Mouse (Mus musculus) liver, embryonic 12.5 days (tissue): Measurements from ENCODE around the gene Ganab. TPM values are rescaled to one million over a fixed set of nuclear protein-coding genes. Genes with fewer than 3 reads are reported as not detected.
A peak's percentile ranks its signal among the peaks of the same experiment; 100 is the strongest.

ENCODE experiments used
- ATAC-seq: fragments of 200-750 bp; cut with Nextera tagmentation; 2 replicates; pipeline ENCODE4 v1.8.0; 2017; ENCODE audit warnings: moderate number of reproducible peaks, mild to moderate bottlenecking, moderate library complexity
- H3K27ac ChIP-seq: fragments of 300-500 bp; sonication (generic); 2 replicates; pipeline ENCODE4 v1.5.1; 2016; ENCODE audit warnings: mild to moderate bottlenecking
- H3K27me3 ChIP-seq: fragments of 300-500 bp; sonication (generic); replicated peaks from 2 replicates; pipeline ENCODE4 v1.6.1; 2016; ENCODE audit warnings: mild to moderate bottlenecking, moderate library complexity
- H3K36me3 ChIP-seq: fragments of 300-500 bp; sonication (generic); 2 replicates; pipeline ENCODE4 v1.6.1; 2016; ENCODE audit warnings: mild to moderate bottlenecking, moderate library complexity
- H3K4me1 ChIP-seq: fragments of 300-500 bp; sonication (generic); 2 replicates; pipeline ENCODE4 v1.6.1; 2016
- H3K4me2 ChIP-seq: fragments of 300-500 bp; sonication (generic); 2 replicates; pipeline ENCODE4 v1.6.1; 2016; ENCODE audit warnings: mild to moderate bottlenecking, moderate library complexity
- H3K4me3 ChIP-seq: fragments of 300-500 bp; sonication (generic); 2 replicates; pipeline ENCODE4 v1.5.1; 2016; ENCODE audit warnings: mild to moderate bottlenecking, moderate library complexity
- H3K9ac ChIP-seq: fragments of 300-500 bp; sonication (generic); 2 replicates; pipeline ENCODE4 v1.6.1; 2016; ENCODE audit warnings: mild to moderate bottlenecking, moderate library complexity
- H3K9me3 ChIP-seq: fragments of 300-500 bp; sonication (generic); replicated peaks from 2 replicates; pipeline ENCODE4 v1.6.1; 2016; ENCODE audit warnings: mild to moderate bottlenecking, moderate library complexity
- WGBS: fragments of 180-500 bp; shearing (Covaris S2); methylation state at CpG from one replicate; pipeline ENCODE4 v1.1.7; 2016; ENCODE audit not compliant: insufficient replicate concordance; 5-methylcytosine and 5-hydroxymethylcytosine counted together
- polyA plus RNA-seq: library from polyadenylated mRNA; unstranded; fragments of >200 nt; fragmentation: Nextera tagmentation; extraction: Ambion mirVana; gene quantifications from 2 replicates; pipeline ENCODE4 v1.2.1, GENCODE M21; 2016

Gene Ganab
- polyA plus RNA-seq, 1 experiment from 2014 or later, result 61.9 TPM

- WGBS, result 64% methylated on average over 6 of the region's 6 CpGs
- no peaks in the 10 kb centered on the region for H3K27me3 ChIP-seq
- peak overlapping the region; percentile 87 for H3K4me3 ChIP-seq
- peaks cover 48% of the 10 kb centered on the region for H3K4me1 ChIP-seq
- peak overlapping the region; percentile 87 for H3K4me2 ChIP-seq
- peak overlapping the region; percentile 95 for H3K27ac ChIP-seq
- ATAC-seq, result no peak
- H3K9me3 ChIP-seq, result no peaks in the 10 kb centered on the region
- peaks cover 50% of the 10 kb centered on the region for H3K36me3 ChIP-seq
- peak overlapping the region; percentile 90 for H3K9ac ChIP-seq
These were observed 21.8 kb downstream of the Ganab start for GRCm38 (mm10) chr19:8919684-8920072.

- Histone ChIP-seq H3K9me3 (no peaks in the 10 kb centered on the region), H3K4me1 (peaks cover 48% of the 10 kb centered on the region), H3K27me3 (no peaks in the 10 kb centered on the region), H3K9ac (peak within 1 kb of the TSS; percentile 90), H3K4me2 (peak within 1 kb of the TSS; percentile 87), H3K4me3 (peak within 1 kb of the TSS; percentile 87), H3K36me3 (peaks cover 47% of the 10 kb centered on the region), H3K27ac (peak within 1 kb of the TSS; percentile 95)
- peak; percentile 95 for ATAC-seq
- 2% methylated on average over 49 of the region's 50 CpGs for WGBS
These were observed 22.3 kb downstream of the Ganab start, which contains the start of gene B3gat3 for GRCm38 (mm10) chr19:8920073-8920736. TSS of gene B3gat3 (plus strand) at chr19:8920374.

- H3K27ac ChIP-seq, result peak overlapping the region; percentile 95
- peak overlapping the region; percentile 87 for H3K4me3 ChIP-seq
- ATAC-seq, result no peak
- peak overlapping the region; percentile 87 for H3K4me2 ChIP-seq
- H3K36me3 ChIP-seq, result peaks cover 47% of the 10 kb centered on the region
- peaks cover 49% of the 10 kb centered on the region for H3K4me1 ChIP-seq
- peak overlapping the region; percentile 90 for H3K9ac ChIP-seq
- WGBS, result 2% methylated on average over 6 of the region's 6 CpGs
- no peaks in the 10 kb centered on the region for H3K9me3 ChIP-seq
- H3K27me3 ChIP-seq, result no peaks in the 10 kb centered on the region
These were observed 23.0 kb downstream of the Ganab start for GRCm38 (mm10) chr19:8920836-8921291.

GRCm38 (mm10) chr19:8921741-8922140 lies 23.9 kb downstream of the Ganab start:
- Histone ChIP-seq H3K4me3 (peak overlapping the region; percentile 87), H3K4me2 (peak overlapping the region; percentile 87), H3K27me3 (no peaks in the 10 kb centered on the region), H3K4me1 (peaks cover 58% of the 10 kb centered on the region), H3K9me3 (no peaks in the 10 kb centered on the region), H3K36me3 (peaks cover 47% of the 10 kb centered on the region), H3K9ac (peak overlapping the region; percentile 90), H3K27ac (peak overlapping the region; percentile 95; the same call in 1 of the 2 replicates)
- ATAC-seq, result no peak
- WGBS, result 72% methylated on average over 9 of the region's 9 CpGs

GRCm38 (mm10) chr19:8926766-8927165 lies 28.9 kb downstream of the Ganab start:
- Histone ChIP-seq H3K27ac (peak overlapping the region; percentile 92; the same call in 1 of the 2 replicates), H3K36me3 (peaks cover 61% of the 10 kb centered on the region), H3K4me2 (no peak overlapping the region), H3K4me3 (no peak overlapping the region), H3K9ac (peak overlapping the region; percentile 40; the same call in 1 of the 2 replicates), H3K27me3 (no peaks in the 10 kb centered on the region), H3K4me1 (peaks cover 75% of the 10 kb centered on the region), H3K9me3 (no peaks in the 10 kb centered on the region)
- ATAC-seq, result no peak
- 63% methylated on average over 2 of the region's 2 CpGs for WGBS

DNA sequence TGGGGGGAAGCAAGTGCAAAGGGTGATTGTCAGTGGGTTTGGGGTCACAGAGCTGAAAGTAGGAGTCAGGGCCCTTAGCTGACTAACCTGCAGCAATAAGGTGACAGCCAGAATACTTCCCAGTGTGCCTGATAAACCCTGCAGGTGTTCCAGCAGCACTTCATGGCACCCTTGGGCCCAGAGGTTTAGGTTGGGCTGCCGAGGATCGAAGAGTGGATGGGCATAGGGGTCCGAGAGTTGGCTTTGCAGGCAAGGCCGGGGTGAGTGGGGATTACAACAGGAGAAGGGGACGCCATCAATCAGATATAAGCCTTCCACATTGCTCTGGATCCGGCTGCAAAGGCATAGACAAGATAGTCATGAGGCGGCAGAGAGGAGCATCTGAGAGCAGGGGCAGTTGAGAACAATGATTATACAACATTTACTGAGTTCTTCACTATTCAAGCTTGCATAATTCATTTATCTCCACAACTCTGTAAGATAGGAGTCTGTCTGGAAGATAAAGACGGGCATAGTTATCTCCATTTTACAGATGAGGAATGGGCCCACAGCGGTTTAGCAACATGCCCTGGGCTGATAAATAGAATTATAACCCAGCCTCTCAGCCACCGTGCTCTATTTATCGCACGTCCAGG lies 30.1 kb downstream of the Ganab start:
- no peaks in the 10 kb centered on the region for H3K27me3 ChIP-seq
- peaks cover 62% of the 10 kb centered on the region for H3K4me1 ChIP-seq
- H3K4me3 ChIP-seq, result peak overlapping the region; percentile 81
- H3K36me3 ChIP-seq, result peaks cover 55% of the 10 kb centered on the region
- H3K27ac ChIP-seq, result peak overlapping the region; percentile 92
- H3K4me2 ChIP-seq, result peak overlapping the region; percentile 96
- H3K9me3 ChIP-seq, result no peaks in the 10 kb centered on the region
- 33% methylated on average over 12 of the region's 12 CpGs for WGBS
- peak overlapping the region; percentile 83; the same call in 1 of the 2 replicates for H3K9ac ChIP-seq
- peak; percentile 48 for ATAC-seq

DNA sequence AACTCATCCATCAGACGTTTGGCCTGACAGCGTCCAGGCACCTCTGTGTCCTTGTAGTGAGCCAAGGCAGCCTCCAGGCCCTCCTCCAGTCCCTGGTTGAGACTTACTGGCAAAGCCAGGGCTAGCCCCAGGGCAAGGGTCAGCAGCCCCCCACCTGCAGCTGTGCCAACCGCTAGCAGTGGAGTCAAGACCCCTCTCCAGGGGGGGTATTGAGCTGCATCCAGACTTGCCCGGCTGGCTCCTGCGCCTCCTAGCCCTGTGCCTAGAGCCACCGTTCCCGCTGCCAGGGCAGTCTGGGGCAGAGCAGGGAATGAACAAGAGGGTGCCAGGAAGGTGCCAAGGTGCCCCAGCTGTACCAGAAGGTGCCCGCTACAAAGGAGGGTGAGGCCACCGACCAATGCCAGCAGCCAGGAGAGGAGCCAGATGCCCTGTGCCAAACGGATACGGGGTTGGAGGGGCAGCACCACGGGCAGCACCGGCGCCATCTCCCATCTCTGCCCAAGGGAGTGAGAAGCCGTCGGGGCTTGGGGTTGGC lies 30.9 kb downstream of the Ganab start:
- peak; percentile 14; the same call in 1 of the 2 replicates for ATAC-seq
- H3K4me3 ChIP-seq, result peak overlapping the region; percentile 81
- H3K9ac ChIP-seq, result peak overlapping the region; percentile 83
- peak overlapping the region; percentile 96 for H3K4me2 ChIP-seq
- 36% methylated on average over 16 of the region's 16 CpGs for WGBS
- no peaks in the 10 kb centered on the region for H3K27me3 ChIP-seq
- H3K9me3 ChIP-seq, result no peaks in the 10 kb centered on the region
- peaks cover 55% of the 10 kb centered on the region for H3K4me1 ChIP-seq
- H3K27ac ChIP-seq, result peak overlapping the region; percentile 92
- peaks cover 56% of the 10 kb centered on the region for H3K36me3 ChIP-seq

- peak within 1 kb of the TSS; percentile 92 for H3K27ac ChIP-seq
- WGBS, result 4% methylated on average over 57 of the region's 74 CpGs
- H3K4me2 ChIP-seq, result peak within 1 kb of the TSS; percentile 96
- H3K4me3 ChIP-seq, result peak within 1 kb of the TSS; percentile 81
- peak; percentile 77 for ATAC-seq
- peaks cover 50% of the 10 kb centered on the region for H3K4me1 ChIP-seq
- no peaks in the 10 kb centered on the region for H3K9me3 ChIP-seq
- peak within 1 kb of the TSS; percentile 83 for H3K9ac ChIP-seq
- H3K27me3 ChIP-seq, result no peaks in the 10 kb centered on the region
- peaks cover 58% of the 10 kb centered on the region for H3K36me3 ChIP-seq
These were observed 31.6 kb downstream of the Ganab start, which contains the start of the genes Rom1 and Eml3 for GRCm38 (mm10) chr19:8929224-8930088. TSS of gene Rom1 (minus strand) at chr19:8929356. TSS of gene Eml3 (plus strand) at chr19:8929552.

DNA sequence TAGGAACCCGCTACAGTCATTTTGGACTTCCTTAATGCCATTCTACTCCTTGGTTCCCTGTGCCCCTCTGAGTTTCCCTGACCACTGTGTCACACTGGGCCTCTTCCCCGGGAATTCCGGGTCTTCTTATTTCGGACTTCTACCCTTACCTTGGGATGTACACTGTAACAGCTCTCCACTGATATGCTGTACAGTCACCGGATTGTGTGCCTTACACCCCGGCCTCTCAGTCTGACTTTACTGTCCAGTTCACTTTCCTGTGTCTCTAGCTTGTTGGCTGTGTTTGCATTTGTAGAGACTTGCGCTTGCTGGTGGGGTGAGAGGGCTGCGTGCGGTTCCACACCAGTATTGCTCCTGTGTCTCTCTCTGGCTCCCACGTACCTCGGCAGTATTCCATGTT lies 32.2 kb downstream of the Ganab start:
- 8% methylated on average over 11 of the region's 11 CpGs for WGBS
- H3K27me3 ChIP-seq, result no peaks in the 10 kb centered on the region
- H3K27ac ChIP-seq, result peak overlapping the region; percentile 92
- peaks cover 50% of the 10 kb centered on the region for H3K4me1 ChIP-seq
- H3K9me3 ChIP-seq, result no peaks in the 10 kb centered on the region
- peaks cover 61% of the 10 kb centered on the region for H3K36me3 ChIP-seq
- peak overlapping the region; percentile 81 for H3K4me3 ChIP-seq
- peak overlapping the region; percentile 96 for H3K4me2 ChIP-seq
- no peak for ATAC-seq
- peak overlapping the region; percentile 83 for H3K9ac ChIP-seq

DNA sequence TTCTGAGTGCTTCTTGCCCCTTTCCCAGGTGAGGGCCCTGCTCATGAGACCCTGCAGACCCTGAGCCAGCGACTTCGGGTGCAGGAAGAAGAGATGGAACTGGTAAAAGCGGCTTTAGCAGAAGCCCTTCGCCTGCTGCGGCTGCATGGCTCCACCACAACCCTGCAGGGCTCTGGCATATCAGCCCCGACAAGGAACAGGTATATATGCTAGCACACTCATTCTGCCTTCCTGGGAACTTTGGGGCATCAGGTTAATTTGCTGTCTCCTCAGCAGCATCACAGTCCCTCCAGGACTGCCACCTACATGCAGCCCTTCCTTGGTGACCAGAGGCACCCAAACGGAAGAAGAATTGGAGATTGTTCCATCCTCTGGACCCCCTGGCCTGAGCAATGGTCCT lies 32.9 kb downstream of the Ganab start:
- no peak for ATAC-seq

GRCm38 (mm10) chr19:8936736-8937135 lies 38.9 kb downstream of the Ganab start:
- H3K27ac ChIP-seq, result no peak overlapping the region
- H3K4me1 ChIP-seq, result peaks cover 16% of the 10 kb centered on the region
- no peaks in the 10 kb centered on the region for H3K9me3 ChIP-seq
- no peak overlapping the region for H3K4me2 ChIP-seq
- no peak for ATAC-seq
- H3K9ac ChIP-seq, result no peak overlapping the region
- no peak overlapping the region for H3K4me3 ChIP-seq
- H3K27me3 ChIP-seq, result no peaks in the 10 kb centered on the region
- 82% methylated on average over 2 of the region's 2 CpGs for WGBS
- peaks cover 76% of the 10 kb centered on the region for H3K36me3 ChIP-seq

More for the DNA sequence above, 32.9 kb downstream of the Ganab start:
- H3K4me1 ChIP-seq, result peaks cover 50% of the 10 kb centered on the region
- H3K9me3 ChIP-seq, result no peaks in the 10 kb centered on the region
- peaks cover 61% of the 10 kb centered on the region for H3K36me3 ChIP-seq
- H3K9ac ChIP-seq, result peak overlapping the region; percentile 83
- peak overlapping the region; percentile 96 for H3K4me2 ChIP-seq
- peak overlapping the region; percentile 81 for H3K4me3 ChIP-seq
- no peak overlapping the region for H3K27ac ChIP-seq
- H3K27me3 ChIP-seq, result no peaks in the 10 kb centered on the region
- 80% methylated on average over 7 of the region's 7 CpGs for WGBS
